Mouse (Mus musculus) embryonic fibroblast, embryonic 13.5 days (primary cell): Measurements from ENCODE around the gene Ucma.

Experiments used
- CTCF ChIP-seq: IDR thresholded peaks from 2 replicates; pipeline ENCODE4 v1.5.1; 2011; ENCODE audit warnings: mild to moderate bottlenecking, control low read depth, low read length, moderate library complexity, borderline replicate concordance; ENCODE audit not compliant: insufficient read depth
- POLR2A ChIP-seq: IDR thresholded peaks from 2 replicates; pipeline ENCODE4 v1.6.1; 2011; ENCODE audit warnings: low read depth, mild to moderate bottlenecking, control low read depth, low read length, moderate library complexity

DNA sequence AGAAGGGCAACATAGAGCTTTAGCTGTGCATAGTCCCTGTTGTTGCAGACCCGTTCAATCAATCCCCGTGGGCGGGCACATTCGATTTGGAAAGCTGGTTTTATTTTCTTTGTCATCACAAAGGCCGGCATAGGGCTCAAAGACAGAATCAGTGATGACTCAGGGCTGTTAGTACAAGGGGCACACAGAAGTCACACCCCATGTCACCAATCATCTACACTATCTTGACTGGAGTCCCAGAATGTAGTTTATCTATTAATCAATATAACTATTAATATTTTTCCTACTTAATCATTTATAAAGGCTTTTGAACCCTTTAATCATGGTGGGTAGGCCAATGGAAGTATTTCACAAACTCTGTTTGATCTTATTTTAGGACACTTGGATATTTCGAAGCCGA, 38.0 kb upstream of the Ucma start:
- TF ChIP-seq CTCF (no peak), POLR2A (no peak)
